In the genomic region with DNA sequence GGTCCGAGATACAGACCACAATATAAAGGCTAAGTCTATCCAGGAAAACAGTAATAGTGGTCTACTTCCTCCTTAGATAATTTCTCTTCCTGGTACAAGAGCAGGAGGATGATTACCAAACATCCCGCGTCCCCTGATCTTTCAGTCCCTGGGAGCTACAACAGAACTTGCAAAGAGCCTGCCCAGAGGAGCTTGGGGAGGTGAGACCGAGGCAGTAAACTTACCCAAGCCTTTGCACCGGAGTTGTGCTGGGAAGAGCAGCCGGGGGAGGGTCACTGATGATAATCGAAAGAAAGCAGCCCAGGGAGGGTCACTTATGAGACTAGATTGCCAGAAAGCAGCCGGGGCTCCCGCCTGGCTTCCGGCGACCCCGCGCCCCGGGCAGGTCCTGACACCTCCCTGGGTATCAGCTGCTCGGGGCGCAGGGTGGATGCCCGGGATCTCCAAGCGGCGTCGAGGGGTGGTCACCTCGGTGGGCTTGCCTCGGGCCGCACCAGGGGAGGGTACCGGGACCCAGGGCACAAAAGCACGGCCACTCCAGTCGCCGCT, we compare ENCODE assay signal across 7 mouse cellular contexts. TPM values are rescaled to one million over a fixed set of nuclear protein-coding genes. Genes with fewer than 3 reads are reported as not detected.
DNase-seq lines count a peak whose midpoint lies in the region; ATAC-seq and TF ChIP-seq lines count a peak whose summit lies in the region.

No protein-coding gene starts in this region.

- H3K27me3 ChIP-seq in E14TG2a.4 (ENCODE audit: insufficient read depth, low read length), result no peaks in the 10 kb centered on the region
- no peaks in the 10 kb centered on the region for H3K27me3 ChIP-seq in embryonic facial prominence, embryonic 15.5 days
- H3K27me3 ChIP-seq in intestine, embryonic 15.5 days (replicated peaks), result no peaks in the 10 kb centered on the region

- peak overlapping the region; percentile 68 for H3K4me2 ChIP-seq in embryonic facial prominence, embryonic 15.5 days (replicated peaks)
- H3K4me2 ChIP-seq in intestine, embryonic 15.5 days (replicated peaks), result peak overlapping the region; percentile 58

- peak overlapping the region; percentile 89 for H3K27ac ChIP-seq in embryonic facial prominence, embryonic 15.5 days (replicated peaks)
- peak overlapping the region; percentile 93 for H3K27ac ChIP-seq in intestine, embryonic 15.5 days

- no peak for TF ChIP-seq CTCF in E14TG2a.4 (conservative IDR thresholded peaks at IDR 0.05; ENCODE audit: low read length)

- peak; percentile 40 for DNase-seq in 3T3-L1 (ENCODE audit: low read depth, low spot score)
- peak; percentile 39 for DNase-seq in mesoderm, embryonic 11.5 days (ENCODE audit: low read depth, low spot score)
- no peak for DNase-seq in cerebellum, postnatal 36 days
- DNase-seq in layer of hippocampus, adult 18-20 months (ENCODE audit: low spot score in 2 of 2), result no peak

- peaks cover 19% of the 10 kb centered on the region for H3K36me3 ChIP-seq in E14TG2a.4 (ENCODE audit: insufficient read depth, low read length)
- H3K36me3 ChIP-seq in embryonic facial prominence, embryonic 15.5 days, result peaks cover 13% of the 10 kb centered on the region
- H3K36me3 ChIP-seq in intestine, embryonic 15.5 days, result 0 out of 2 replicates have a peak, but pooled peaks cover 4% of the 10 kb centered on the region

- peak overlapping the region; percentile 85 for H3K9ac ChIP-seq in embryonic facial prominence, embryonic 15.5 days
- H3K9ac ChIP-seq in intestine, embryonic 15.5 days, result peak overlapping the region; percentile 84

- H3K4me1 ChIP-seq in E14TG2a.4 (replicated peaks; ENCODE audit: low read depth, low read length), result peaks cover 8% of the 10 kb centered on the region; the same call in 1 of the 2 replicates
- H3K4me1 ChIP-seq in embryonic facial prominence, embryonic 15.5 days, result peaks cover 10% of the 10 kb centered on the region; the same call in 1 of the 2 replicates
- no peaks in the 10 kb centered on the region for H3K4me1 ChIP-seq in intestine, embryonic 15.5 days (replicated peaks)

- H3K4me3 ChIP-seq in E14TG2a.4 (replicated peaks; ENCODE audit: low read length), result peak overlapping the region; percentile 98
- H3K4me3 ChIP-seq in embryonic facial prominence, embryonic 15.5 days (replicated peaks), result peak overlapping the region; percentile 97
- H3K4me3 ChIP-seq in intestine, embryonic 15.5 days (replicated peaks), result peak overlapping the region; percentile 78

- under 1% methylated on average over 27 of the region's 27 CpGs for WGBS in embryonic facial prominence, embryonic 15.5 days
- under 1% methylated on average over 27 of the region's 27 CpGs for WGBS in intestine, embryonic 15.5 days

- no peak for ATAC-seq in embryonic facial prominence, embryonic 15.5 days (ENCODE audit: insufficient number of reproducible peaks, low FRiP score, low TSS enrichment, low read depth)
- ATAC-seq in intestine, embryonic 15.5 days, result peak; percentile 49

- H3K9me3 ChIP-seq in E14TG2a.4 (ENCODE audit: low read length), result no peaks in the 10 kb centered on the region
- no peaks in the 10 kb centered on the region for H3K9me3 ChIP-seq in embryonic facial prominence, embryonic 15.5 days (replicated peaks)
- no peaks in the 10 kb centered on the region for H3K9me3 ChIP-seq in intestine, embryonic 15.5 days

RNA-seq across cellular contexts. Expression of gene Apaf1, which starts 0.5 kb away (rescaled TPM):
- polyA plus RNA-seq in embryonic facial prominence, embryonic 15.5 days (2015; fragmentation: Nextera tagmentation; extraction: Ambion mirVana), result 22.1 and 24.2 TPM in 2 replicates
- 20.6 and 21.3 TPM in 2 replicates for polyA plus RNA-seq in intestine, embryonic 15.5 days (2015; fragmentation: Nextera tagmentation; extraction: Ambion mirVana)
- total RNA-seq in layer of hippocampus, adult 18-20 months (2021), result 10 to 100 TPM; 15.9 to 16.7 TPM

RNA-seq across cellular contexts. Expression of gene Ikbip, which starts 0.7 kb away (rescaled TPM):
- 70.4 and 75.4 TPM in 2 replicates for polyA plus RNA-seq in embryonic facial prominence, embryonic 15.5 days (2015; fragmentation: Nextera tagmentation; extraction: Ambion mirVana)
- polyA plus RNA-seq in intestine, embryonic 15.5 days (2015; fragmentation: Nextera tagmentation; extraction: Ambion mirVana), result 37.2 and 40.0 TPM in 2 replicates
- 10 to 100 TPM; 16.2 to 18.2 TPM for total RNA-seq in layer of hippocampus, adult 18-20 months (2021)

RNA-seq across cellular contexts. Expression of gene Slc25a3, which starts 41.8 kb away (rescaled TPM):
- polyA plus RNA-seq in embryonic facial prominence, embryonic 15.5 days (2015; fragmentation: Nextera tagmentation; extraction: Ambion mirVana), result 417 and 423 TPM in 2 replicates
- 611 and 651 TPM in 2 replicates for polyA plus RNA-seq in intestine, embryonic 15.5 days (2015; fragmentation: Nextera tagmentation; extraction: Ambion mirVana)
- total RNA-seq in layer of hippocampus, adult 18-20 months (2021), result 100 to 1,000 TPM; 505 to 506 TPM

Comparison
In these comparisons a context has a peak if more than half of its experiments do, and no peak if none do; other contexts are left out.
1. DNase-seq: peak in 3T3-L1 (single experiment) and mesoderm, embryonic 11.5 days (single experiment); none in cerebellum, postnatal 36 days (0 of 2) and layer of hippocampus, adult 18-20 months (0 of 2).
2. Peak in every context shown above with its lines, with median percentiles within 50 percentile points of each other: H3K4me3 ChIP-seq.